Mouse (Mus musculus) forebrain, embryonic 11.5 days (tissue): ENCODE measurements around the gene Allc. TPM values are rescaled to one million over a fixed set of nuclear protein-coding genes. Genes with fewer than 3 reads are reported as not detected.

Experiments
- ATAC-seq: fragments of 200-750 bp; cut with Nextera tagmentation; replicated peaks from 2 replicates; pipeline ENCODE4 v1.8.0; 2017; ENCODE audit warnings: moderate TSS enrichment; ENCODE audit not compliant: low FRiP score
- DNase-seq: peaks from one replicate; pipeline ENCODE4 v3.0.0-alpha.2; 2017; ENCODE audit warnings: low spot score
- H3K27ac ChIP-seq: fragments of 300-500 bp; sonication (generic); 2 replicates; pipeline ENCODE4 v1.5.1; 2014; ENCODE audit warnings: low read depth, low read length
- H3K27me3 ChIP-seq: fragments of 300-500 bp; sonication (generic); 2 replicates; pipeline ENCODE4 v1.6.1; 2014; ENCODE audit warnings: mild to moderate bottlenecking, low read length, mixed read lengths; ENCODE audit not compliant: control insufficient read depth, insufficient read depth
- H3K36me3 ChIP-seq: fragments of 300-500 bp; sonication (generic); 2 replicates; pipeline ENCODE4 v1.6.1; 2014; ENCODE audit warnings: mild to moderate bottlenecking, low read length, moderate library complexity, mixed read lengths; ENCODE audit not compliant: control insufficient read depth, insufficient read depth
- H3K4me1 ChIP-seq: fragments of 300-500 bp; sonication (generic); replicated peaks from 2 replicates; pipeline ENCODE4 v1.6.1; 2014; ENCODE audit warnings: low read length, mixed read lengths; ENCODE audit not compliant: control insufficient read depth, insufficient read depth
- H3K4me2 ChIP-seq: fragments of 300-500 bp; sonication (generic); 2 replicates; pipeline ENCODE4 v1.6.1; 2014; ENCODE audit warnings: low read depth, mild to moderate bottlenecking, low read length, moderate library complexity, mixed read lengths; ENCODE audit not compliant: severe bottlenecking
- H3K4me3 ChIP-seq: fragments of 300-500 bp; sonication (generic); 2 replicates; pipeline ENCODE4 v1.5.1; 2014; ENCODE audit warnings: low read depth, low read length
- H3K9ac ChIP-seq: fragments of 300-500 bp; sonication (generic); 2 replicates; pipeline ENCODE4 v1.6.1; 2014; ENCODE audit warnings: low read length
- H3K9me3 ChIP-seq: fragments of 300-500 bp; sonication (generic); 2 replicates; pipeline ENCODE4 v1.6.1; 2016; ENCODE audit warnings: low read length, mixed read lengths; ENCODE audit not compliant: control insufficient read depth
- WGBS: fragments of 180-500 bp; shearing (Covaris S2); extraction: QIAGEN DNeasy Blood & Tissue Kit; methylation state at CpG from one replicate; pipeline ENCODE4 v1.1.7; 2014; 5-methylcytosine and 5-hydroxymethylcytosine counted together
- polyA plus RNA-seq: library from polyadenylated mRNA; unstranded; fragments of >200 nt; fragmentation: Nextera tagmentation; extraction: Ambion mirVana; gene quantifications from 2 replicates; pipeline ENCODE4 v1.2.1, GENCODE M21; 2014

The Allc gene
- polyA plus RNA-seq, 1 experiment from 2014 or later = not detected

DNA sequence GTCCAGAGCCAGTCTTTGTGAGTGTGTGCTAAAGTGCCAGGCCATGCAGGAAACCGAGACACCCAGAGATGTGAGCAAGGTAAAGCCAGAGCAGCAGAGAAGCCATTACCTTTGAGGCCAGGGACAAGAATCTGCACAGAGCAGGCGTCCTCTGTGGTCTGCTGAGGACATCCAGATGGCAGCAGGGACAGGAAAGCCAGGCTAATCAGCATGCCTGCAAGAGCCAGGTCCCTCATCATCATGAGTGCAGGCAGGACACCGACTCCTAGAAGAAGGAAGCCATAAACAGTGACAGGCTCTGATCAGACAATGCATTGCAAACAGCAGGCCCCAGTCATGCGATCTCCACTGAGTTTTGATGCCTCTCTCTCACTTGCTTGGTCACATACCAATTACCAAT, 35.0 kb upstream of the Allc start:
- ATAC-seq = no peak
- H3K27ac ChIP-seq = no peak overlapping the region
- 76% methylated on average over 4 of the region's 4 CpGs for WGBS
- no peak overlapping the region for H3K4me3 ChIP-seq
- no peak for DNase-seq
- H3K4me1 ChIP-seq = no peaks in the 10 kb centered on the region
- H3K36me3 ChIP-seq = no peaks in the 10 kb centered on the region
- H3K9me3 ChIP-seq = no peaks in the 10 kb centered on the region
- no peaks in the 10 kb centered on the region for H3K27me3 ChIP-seq
- H3K9ac ChIP-seq = no peak overlapping the region
- no peak overlapping the region for H3K4me2 ChIP-seq

DNA sequence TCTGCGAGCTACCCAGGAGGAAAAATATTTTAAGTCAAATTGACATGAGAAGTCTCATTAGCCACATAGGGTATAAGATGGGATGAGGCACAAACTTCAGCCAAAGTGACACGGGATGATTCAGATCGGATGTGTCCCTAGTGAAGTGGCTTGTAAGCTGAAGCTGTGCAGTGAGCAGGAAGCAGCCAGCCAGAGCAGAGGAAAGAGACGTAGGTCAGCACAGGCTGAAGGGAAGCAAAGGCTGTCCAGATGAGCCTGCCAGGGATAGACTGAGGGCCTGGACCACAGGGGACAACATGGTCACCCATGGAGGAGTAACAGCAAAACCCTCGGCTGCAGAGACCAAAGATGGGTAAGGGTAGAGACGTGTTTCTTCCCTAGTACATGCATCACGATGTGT, 32.1 kb upstream of the Allc start:
- H3K36me3 ChIP-seq = no peaks in the 10 kb centered on the region
- no peak overlapping the region for H3K9ac ChIP-seq
- WGBS = 86% methylated on average over 7 of the region's 7 CpGs
- no peaks in the 10 kb centered on the region for H3K9me3 ChIP-seq
- no peak overlapping the region for H3K27ac ChIP-seq
- no peak overlapping the region for H3K4me3 ChIP-seq
- no peaks in the 10 kb centered on the region for H3K27me3 ChIP-seq
- DNase-seq = no peak
- H3K4me1 ChIP-seq = no peaks in the 10 kb centered on the region
- no peak overlapping the region for H3K4me2 ChIP-seq
- no peak for ATAC-seq

DNA sequence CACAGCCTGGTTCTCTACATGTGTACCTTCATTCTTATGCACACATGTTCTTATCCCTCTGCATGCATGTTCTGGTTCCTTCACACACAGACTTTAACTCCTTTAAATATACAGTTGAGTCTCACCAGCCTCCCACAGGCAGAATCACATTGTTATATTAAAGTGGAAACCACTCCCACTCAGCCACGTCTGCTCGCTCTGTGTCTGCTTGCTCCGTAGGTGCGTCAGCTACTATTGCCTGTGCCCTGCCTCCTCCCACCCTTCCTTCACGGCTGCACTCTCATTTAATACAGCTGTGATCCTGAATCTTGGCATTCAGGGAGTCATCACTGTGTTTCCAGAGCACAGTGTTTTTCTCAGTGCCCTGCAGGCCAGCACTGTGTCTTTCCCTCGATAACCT, 30.1 kb upstream of the Allc start:
- Histone ChIP-seq H3K4me3 (no peak overlapping the region), H3K4me2 (no peak overlapping the region), H3K36me3 (no peaks in the 10 kb centered on the region), H3K27me3 (no peaks in the 10 kb centered on the region), H3K9ac (no peak overlapping the region), H3K9me3 (no peaks in the 10 kb centered on the region), H3K4me1 (no peaks in the 10 kb centered on the region), H3K27ac (no peak overlapping the region)
- DNase-seq (no peak), ATAC-seq (no peak)
- WGBS = 75% methylated on average over 6 of the region's 6 CpGs

DNA sequence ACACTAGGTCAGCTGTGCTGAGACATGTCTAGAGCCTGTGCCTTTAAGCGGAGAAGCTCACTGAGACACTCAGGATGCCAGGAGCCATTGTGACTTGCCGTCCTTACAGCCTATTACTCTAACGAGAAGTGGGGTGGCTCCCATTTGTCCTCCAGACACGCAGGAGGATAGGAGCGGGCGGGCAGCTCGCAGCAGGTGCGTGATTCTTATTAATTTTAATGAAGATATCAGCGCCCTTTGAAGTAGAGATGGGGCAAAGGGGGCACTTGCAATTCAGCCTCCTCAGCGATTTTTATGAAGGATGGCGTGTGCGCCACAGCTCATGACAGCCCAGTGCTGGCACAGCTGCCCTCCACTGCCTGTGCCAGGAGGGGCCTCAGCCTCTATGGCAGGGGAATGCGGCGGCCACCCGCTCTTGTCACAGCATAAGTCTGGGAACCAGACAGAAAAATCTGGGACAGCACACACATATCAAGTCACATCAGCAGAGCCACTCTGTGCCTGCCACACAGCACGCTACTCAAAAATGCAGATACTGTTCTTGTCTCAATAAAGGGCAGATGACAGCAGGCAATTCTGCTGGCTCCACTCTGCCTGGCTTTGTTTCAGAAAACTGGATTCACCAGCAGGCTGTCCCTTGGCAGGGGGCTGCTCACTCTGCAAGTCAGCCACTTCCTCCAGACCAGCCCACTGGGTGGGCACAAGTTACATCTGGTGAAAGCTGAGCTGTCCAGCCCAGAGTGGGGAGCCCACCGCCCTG, 25.4 kb upstream of the Allc start:
- DNase-seq = no peak
- no peak overlapping the region for H3K27ac ChIP-seq
- H3K4me2 ChIP-seq = no peak overlapping the region

DNA sequence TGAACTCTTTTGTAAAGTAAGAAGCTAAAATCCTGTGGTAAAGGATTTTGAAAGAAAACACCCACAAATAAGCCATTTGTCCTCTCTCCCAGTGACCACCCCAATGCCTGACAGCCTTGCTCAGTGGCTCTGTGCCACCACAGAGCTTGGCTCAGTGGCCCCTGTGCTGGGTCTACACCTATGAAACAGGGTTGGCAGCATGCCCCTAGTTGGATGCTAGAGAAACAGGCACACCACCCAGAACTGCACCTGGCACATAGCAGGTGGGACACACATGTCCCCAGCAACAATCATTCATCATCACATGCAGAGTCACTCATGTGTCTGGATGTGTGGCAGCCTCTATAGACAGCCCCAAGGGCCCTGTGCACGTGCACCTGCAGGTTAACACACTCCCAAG, 21.2 kb upstream of the Allc start:
- Histone ChIP-seq H3K4me1 (0 out of 2 replicates have a peak, but pooled peaks cover 2% of the 10 kb centered on the region), H3K9ac (no peak overlapping the region), H3K4me3 (no peak overlapping the region), H3K27ac (no peak overlapping the region), H3K27me3 (no peaks in the 10 kb centered on the region), H3K4me2 (no peak overlapping the region), H3K36me3 (no peaks in the 10 kb centered on the region), H3K9me3 (no peaks in the 10 kb centered on the region)
- ATAC-seq (no peak), DNase-seq (no peak)
- 79% methylated on average over 1 of the region's 1 CpGs for WGBS

More for the DNA sequence above, 25.4 kb upstream of the Allc start:
- H3K4me3 ChIP-seq = no peak overlapping the region
- H3K27me3 ChIP-seq = no peaks in the 10 kb centered on the region
- no peaks in the 10 kb centered on the region for H3K4me1 ChIP-seq
- H3K9ac ChIP-seq = no peak overlapping the region
- H3K9me3 ChIP-seq = no peaks in the 10 kb centered on the region
- H3K36me3 ChIP-seq = no peaks in the 10 kb centered on the region
- 66% methylated on average over 17 of the region's 17 CpGs for WGBS
- no peak for ATAC-seq

DNA sequence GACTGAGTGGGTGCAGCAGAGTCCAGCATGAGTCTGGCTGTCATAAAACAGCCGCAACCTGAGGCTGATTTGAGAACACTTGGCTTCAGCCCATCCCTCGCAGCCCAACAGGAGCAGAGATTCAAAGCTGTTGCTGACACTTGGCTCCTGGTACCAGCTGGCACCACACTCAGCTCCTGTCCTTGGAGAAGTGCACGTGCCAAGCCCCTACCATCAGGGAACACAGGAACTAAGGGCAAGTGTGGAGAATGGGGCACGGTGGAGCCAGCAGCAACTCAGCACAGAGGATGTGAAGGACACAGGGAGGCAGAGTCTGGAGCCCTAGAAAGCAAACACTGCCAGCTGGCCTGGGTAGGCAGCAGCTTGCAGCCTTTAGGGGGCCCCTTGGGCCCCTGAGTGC, 19.9 kb upstream of the Allc start:
- Histone ChIP-seq H3K36me3 (no peaks in the 10 kb centered on the region), H3K9ac (no peak overlapping the region), H3K4me3 (no peak overlapping the region), H3K27ac (no peak overlapping the region), H3K4me1 (0 out of 2 replicates have a peak, but pooled peaks cover 2% of the 10 kb centered on the region), H3K4me2 (no peak overlapping the region), H3K27me3 (no peaks in the 10 kb centered on the region), H3K9me3 (no peaks in the 10 kb centered on the region)
- WGBS = 15% methylated on average over 4 of the region's 4 CpGs
- ATAC-seq (no peak), DNase-seq (no peak)

DNA sequence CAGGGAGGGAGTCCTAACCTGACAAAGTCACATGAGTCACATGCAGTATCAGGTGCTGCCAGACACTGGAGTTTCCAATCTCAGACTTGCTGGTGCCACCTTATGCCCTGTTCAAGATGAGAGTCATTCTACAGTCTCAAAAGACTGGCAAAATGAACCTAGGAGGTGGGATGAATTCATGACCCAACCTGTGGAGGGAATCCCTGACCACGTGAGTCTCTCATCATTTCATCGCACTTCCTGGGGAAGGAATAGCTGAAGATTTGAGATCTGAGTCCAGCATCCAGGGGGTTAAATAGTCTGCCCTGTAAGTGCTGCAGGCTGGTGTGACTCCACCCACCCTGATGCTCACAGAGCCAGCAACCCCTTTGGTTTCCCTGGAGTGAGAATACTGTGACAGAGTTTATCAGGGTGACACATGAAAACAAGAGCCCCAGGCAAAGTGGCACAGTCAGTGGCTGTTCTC, 16.2 kb upstream of the Allc start:
- no peak overlapping the region for H3K4me2 ChIP-seq
- 68% methylated on average over 2 of the region's 2 CpGs for WGBS

DNA sequence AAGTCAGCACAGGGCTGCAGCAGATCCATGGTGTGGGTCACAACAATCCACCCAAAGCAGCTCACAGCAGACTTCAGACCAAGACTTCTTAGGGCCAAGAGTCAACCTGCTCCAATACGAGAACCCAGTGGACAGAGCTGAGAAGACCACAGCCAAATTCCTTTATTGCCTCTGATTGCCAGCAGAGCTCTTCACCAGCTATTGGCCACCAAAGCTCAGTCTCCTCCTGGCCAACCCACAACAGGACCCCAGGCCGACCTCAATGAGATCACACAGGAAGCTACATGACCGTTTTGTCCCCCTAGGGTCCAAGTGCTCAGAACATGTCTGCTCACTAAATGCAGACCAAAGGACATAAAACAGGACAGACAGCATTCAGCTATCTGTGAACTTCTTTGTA, 15.8 kb upstream of the Allc start:
- Histone ChIP-seq H3K27ac (no peak overlapping the region), H3K9ac (no peak overlapping the region), H3K9me3 (no peaks in the 10 kb centered on the region), H3K27me3 (no peaks in the 10 kb centered on the region), H3K4me2 (no peak overlapping the region), H3K36me3 (no peaks in the 10 kb centered on the region), H3K4me3 (no peak overlapping the region), H3K4me1 (0 out of 2 replicates have a peak, but pooled peaks cover 2% of the 10 kb centered on the region)
- ATAC-seq = no peak
- WGBS = 68% methylated on average over 3 of the region's 3 CpGs
- DNase-seq = no peak

More for the DNA sequence above, 16.2 kb upstream of the Allc start:
- 0 out of 2 replicates have a peak, but pooled peaks cover 2% of the 10 kb centered on the region for H3K4me1 ChIP-seq
- no peak for DNase-seq
- no peak overlapping the region for H3K27ac ChIP-seq
- ATAC-seq = no peak
- no peaks in the 10 kb centered on the region for H3K9me3 ChIP-seq
- H3K9ac ChIP-seq = no peak overlapping the region
- H3K36me3 ChIP-seq = no peaks in the 10 kb centered on the region
- no peak overlapping the region for H3K4me3 ChIP-seq
- H3K27me3 ChIP-seq = no peaks in the 10 kb centered on the region

DNA sequence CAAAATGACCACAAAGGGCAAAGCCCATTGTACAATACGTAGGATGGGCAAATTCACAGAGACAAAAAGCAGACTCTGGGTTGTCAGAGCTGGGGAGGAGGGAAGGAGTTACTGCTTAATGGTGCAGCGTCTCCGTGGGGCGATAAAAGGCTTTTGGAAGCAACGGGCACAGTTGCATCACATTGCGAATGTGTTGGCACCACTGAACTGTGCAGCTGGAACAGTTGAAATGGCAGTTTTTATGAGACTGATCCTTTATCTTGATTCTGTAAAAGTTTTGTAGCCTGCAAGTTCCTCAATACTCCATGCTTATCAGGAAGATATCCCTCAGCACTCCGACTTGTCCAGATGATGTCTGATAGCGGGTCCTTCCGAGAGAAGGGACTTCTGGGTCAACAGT, 15.4 kb upstream of the Allc start:
- H3K9ac ChIP-seq = no peak overlapping the region
- no peak for ATAC-seq
- no peak overlapping the region for H3K4me2 ChIP-seq
- no peaks in the 10 kb centered on the region for H3K27me3 ChIP-seq
- H3K36me3 ChIP-seq = no peaks in the 10 kb centered on the region
- DNase-seq = no peak
- H3K27ac ChIP-seq = no peak overlapping the region
- WGBS = 93% methylated on average over 9 of the region's 9 CpGs
- no peak overlapping the region for H3K4me3 ChIP-seq
- H3K4me1 ChIP-seq = 0 out of 2 replicates have a peak, but pooled peaks cover 2% of the 10 kb centered on the region
- no peaks in the 10 kb centered on the region for H3K9me3 ChIP-seq
